Mouse (Mus musculus): ENCODE measurements at regions not wholly inside any gene's neighbourhood (a gene's known extent, or its start where the extent isn't known, plus 50 kb on each side); places are given as distances from the start of the nearest gene placed in this dataset.
"Not testable (repeated sequence)": the region's sequence is repeated elsewhere in the genome, so short reads cannot be mapped to it uniquely, and the experiment has no call there.

GRCm38 (mm10) chr15:52406156-52406885 lies 1478.4 kb upstream of the Gm7489 start:
- DNase-seq (ENCODE audit: low read depth): no peak

DNA sequence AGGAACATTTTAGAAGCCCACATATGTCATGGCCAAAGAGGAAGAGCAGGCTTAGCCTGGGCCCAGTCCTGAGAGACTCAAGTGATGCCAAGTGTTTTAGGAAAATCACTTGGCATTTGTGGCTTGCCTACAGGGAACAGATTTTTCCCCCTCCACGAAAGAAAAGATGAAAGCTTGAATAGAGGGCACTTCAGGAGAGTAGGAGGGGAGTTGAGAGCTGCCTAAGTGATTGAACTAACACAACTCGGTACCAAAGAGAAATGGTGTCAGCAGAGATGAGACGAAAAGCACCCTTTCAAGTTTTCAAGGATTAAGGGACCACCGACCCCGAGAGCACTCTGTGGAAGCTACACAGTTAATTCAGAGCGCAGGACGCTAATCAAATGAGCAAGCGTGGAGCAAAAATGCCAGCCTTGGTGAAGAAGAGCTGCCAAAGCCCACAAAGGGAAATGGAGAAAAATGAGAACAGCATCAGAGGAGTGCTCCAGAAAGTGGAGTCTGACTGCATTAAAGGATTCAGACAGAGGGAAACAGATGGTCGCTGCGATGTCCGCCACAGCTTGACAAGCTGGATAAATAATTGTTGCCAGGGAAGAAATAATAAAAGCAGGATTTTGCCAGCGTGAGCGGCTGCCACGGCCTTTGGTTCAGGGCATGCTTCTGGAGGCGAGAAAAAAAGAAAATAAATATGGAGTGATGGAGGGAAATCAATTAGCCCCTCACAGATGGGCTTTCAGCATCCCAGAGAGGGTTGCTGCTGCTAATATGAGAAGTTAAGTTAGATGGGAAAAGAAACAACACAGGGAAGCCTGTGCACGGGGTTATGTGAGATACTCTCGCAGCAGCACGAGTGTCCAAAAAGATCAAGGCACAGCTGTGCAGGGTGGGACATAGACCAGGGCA lies 1471.6 kb upstream of the Gm7489 start:
- DNase-seq (ENCODE audit: low read depth): no peak

- no peak for DNase-seq (ENCODE audit: low read depth)
Observed at GRCm38 (mm10) chr15:52425976-52426375, 1458.7 kb upstream of the Gm7489 start.

GRCm38 (mm10) chr15:52430491-52431158 lies 1454.1 kb upstream of the Gm7489 start:
- DNase-seq (ENCODE audit: low read depth): no peak

GRCm38 (mm10) chr15:52433639-52434038 lies 1451.1 kb upstream of the Gm7489 start:
- no peak for DNase-seq (ENCODE audit: low read depth)

GRCm38 (mm10) chr15:52438403-52438802 lies 1446.3 kb upstream of the Gm7489 start:
- no peak for DNase-seq (ENCODE audit: low read depth)

DNA sequence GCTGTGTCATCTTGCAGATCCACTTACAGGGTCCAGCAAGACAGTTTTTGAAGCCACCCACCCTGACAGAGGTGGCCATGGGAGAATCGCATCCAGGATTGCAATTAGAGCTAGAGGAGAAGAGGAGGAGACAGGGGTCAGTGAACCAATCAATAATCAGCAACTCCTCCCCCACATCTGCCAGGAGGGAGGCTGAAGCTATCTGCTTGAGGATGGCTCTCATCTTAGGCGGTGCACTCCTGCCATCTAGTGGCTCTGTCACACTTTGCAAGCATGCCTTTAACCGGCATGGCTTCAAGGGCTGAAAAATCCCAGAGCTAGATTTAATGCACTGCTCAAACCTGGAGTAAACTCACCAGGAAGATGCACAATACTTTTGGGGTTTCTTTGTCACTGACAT lies 1425.9 kb upstream of the Gm7489 start:
- DNase-seq (ENCODE audit: low read depth): peak; percentile 9

- DNase-seq (ENCODE audit: low read depth): no peak
Observed at GRCm38 (mm10) chr15:52459315-52459714, 1425.4 kb upstream of the Gm7489 start.

- DNase-seq (ENCODE audit: low read depth): no peak
Observed at GRCm38 (mm10) chr15:52464226-52465138, 1420.2 kb upstream of the Gm7489 start.

- DNase-seq (ENCODE audit: low read depth): not testable (repeated sequence)
Observed at GRCm38 (mm10) chr15:52478124-52478523, 1406.6 kb upstream of the Gm7489 start.

DNA sequence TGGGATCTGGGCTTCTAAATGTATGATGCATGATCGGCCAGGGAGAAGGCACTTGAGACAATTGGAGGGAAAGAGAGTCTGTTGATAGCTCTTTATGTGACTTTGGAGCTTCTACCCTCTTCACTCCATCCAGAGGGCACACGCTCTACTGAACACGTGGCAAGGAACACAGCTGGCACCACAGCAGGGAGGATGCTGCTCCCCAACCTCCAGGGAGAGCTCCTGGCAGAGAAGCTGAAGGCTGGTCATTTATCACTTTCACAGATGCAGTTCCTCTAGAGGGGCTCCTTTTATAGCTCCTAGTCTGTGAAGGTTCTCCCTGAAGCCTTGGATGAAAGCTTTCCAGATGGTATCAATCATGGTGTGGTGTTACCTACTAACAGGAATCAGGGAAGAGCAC lies 1403.9 kb upstream of the Gm7489 start:
- no peak for DNase-seq (ENCODE audit: low read depth)

DNA sequence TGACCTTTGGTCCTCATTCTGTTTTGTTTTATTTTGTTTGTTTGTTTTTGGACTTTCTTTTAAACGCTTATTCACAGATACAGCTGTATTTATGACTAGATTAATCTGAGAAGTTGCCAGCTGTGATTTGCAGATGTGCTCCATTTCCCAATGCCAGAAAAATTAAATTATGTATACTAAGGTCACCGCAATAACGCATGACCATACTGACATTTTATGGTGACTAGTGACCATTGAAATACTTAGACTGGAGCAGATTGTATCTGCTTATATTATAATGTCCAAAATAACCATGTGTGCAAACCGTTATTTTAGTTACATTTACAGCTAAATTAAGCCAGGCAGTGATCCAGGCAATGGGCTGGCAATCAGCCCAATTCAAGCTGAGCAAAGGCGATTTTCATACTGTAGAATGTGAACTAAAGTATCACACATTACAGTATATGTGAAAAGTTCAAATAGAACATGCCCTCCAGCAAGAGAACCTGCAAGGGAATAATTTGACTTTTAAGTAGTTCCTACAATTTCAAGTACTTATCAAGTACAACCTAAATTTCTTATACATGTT lies 1401.0 kb upstream of the Gm7489 start:
- no peak for DNase-seq (ENCODE audit: low read depth)

DNA sequence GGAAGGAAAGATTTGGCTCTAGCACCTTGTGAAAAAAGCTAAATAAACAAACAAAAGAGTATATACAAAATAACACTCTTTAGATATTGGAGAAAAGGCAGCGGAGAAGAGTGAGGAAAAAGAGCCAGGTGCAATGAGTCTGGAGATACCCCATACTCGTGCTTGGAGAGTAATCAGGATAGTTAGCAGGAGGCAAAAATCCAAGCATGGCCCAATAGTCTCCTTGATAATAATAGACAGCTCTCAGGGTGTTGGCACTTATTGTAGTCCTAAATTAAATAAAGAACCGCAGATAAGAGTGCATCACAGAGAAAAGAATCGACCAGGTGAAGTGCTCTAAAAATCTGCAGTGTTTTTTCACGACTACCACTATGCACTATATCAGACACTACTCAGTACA lies 1400.4 kb upstream of the Gm7489 start:
- DNase-seq (ENCODE audit: low read depth): no peak

DNA sequence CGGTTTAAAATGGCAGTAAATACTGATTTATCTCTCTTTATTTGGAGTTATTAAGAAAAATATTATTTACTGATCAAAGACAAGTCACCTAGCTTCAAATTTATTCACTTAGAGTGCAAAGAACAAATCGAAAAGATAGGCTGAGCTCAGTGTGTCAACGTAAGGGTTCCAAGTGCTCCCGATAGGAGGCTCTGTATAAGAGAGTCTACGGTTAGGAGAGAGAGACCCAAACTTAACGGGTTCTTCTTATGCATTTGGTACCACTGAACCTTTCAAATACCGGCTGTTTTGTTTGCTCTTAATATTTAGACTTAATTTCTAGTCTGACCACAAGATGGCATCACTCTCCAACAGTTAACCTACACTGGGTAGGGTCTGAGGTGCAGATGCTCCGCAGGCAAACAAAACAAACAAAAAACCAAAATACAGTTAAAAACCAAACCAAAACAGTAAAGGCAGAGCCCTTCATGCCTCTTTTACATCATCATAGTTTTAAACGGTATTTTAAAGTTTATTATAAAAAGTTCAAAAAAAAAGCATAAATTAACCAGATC lies 1379.4 kb upstream of the Gm7489 start:
- no peak for DNase-seq (ENCODE audit: low read depth)

DNA sequence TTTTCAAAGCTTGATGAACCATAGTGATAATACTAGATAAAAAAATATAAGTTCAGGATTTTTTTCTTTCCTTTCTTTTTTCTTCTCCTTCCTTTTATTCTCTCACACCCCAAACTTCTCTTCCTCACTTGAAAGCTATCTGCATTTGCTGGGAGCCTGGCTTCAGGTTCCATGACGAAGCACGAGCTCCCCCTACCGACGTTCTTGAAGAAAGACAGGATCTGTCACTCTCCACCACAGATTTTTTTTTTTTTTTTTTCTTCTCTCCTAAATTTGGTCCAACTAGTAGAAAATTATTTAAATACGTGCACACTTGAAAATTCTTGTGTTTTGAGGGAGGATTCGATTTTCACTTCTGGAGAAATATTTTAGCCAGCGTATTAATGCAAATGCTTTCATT lies 1377.8 kb upstream of the Gm7489 start:
- DNase-seq (ENCODE audit: low read depth): no peak

DNA sequence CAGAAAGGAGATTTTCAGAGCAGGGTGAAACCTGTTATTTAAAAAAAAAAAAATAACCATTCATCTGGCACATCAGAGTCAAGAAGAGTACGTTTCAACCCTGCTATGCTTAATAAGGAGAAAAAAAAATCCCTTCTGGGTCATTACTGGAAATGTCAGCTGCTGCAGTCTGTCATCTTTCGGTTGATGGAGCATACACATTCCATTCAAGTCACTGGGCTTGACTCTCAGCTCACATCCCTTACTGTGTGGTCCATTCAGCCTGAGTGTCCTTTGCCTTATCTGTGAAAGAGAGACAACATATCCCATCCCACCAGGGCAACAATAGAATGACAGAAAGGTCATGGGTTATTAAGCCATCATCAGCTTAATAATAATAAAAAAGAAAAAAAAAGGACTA lies 1376.1 kb upstream of the Gm7489 start:
- no peak for DNase-seq (ENCODE audit: low read depth)

DNA sequence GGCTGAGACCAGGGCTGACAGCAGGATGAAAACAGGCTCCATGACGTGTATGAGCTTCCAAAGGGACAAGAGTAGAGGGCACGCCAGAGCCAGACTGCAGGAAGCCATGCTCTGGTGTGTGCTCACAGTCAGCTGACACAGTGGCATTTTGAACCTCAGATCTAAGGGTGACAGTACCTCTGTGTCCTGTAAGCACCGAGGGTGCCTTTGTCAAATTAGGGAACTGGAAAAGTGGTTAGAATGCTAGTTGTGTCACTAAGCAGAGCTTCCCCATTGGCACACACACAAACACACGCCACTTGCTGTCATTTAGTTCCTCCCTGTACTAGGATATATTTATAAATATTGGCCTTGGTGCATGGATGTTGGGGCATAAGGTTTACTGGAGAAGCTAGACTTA lies 1374.6 kb upstream of the Gm7489 start:
- DNase-seq (ENCODE audit: low read depth): no peak

DNA sequence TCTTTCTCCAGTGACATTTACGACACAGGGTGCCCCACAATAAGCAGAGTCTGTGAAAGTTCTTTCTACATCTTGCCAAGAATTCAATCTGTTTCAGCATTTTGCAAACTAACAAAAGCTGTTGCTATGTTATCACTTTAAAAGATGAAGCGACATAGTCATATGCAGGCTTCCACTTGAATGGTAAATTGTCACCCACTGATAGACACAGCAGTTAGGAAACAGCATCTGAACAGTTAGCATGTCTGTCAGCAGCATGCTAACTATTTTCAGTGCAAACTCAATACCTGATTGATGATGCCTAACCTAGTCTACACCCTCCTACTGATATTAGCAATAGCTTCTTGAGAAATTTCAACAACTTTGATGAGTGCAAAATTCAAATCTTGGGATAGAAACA lies 1348.1 kb upstream of the Gm7489 start:
- DNase-seq (ENCODE audit: low read depth): no peak

- no peak for DNase-seq (ENCODE audit: low read depth)
Observed at GRCm38 (mm10) chr15:52558682-52559081, 1326.0 kb upstream of the Gm7489 start.

DNA sequence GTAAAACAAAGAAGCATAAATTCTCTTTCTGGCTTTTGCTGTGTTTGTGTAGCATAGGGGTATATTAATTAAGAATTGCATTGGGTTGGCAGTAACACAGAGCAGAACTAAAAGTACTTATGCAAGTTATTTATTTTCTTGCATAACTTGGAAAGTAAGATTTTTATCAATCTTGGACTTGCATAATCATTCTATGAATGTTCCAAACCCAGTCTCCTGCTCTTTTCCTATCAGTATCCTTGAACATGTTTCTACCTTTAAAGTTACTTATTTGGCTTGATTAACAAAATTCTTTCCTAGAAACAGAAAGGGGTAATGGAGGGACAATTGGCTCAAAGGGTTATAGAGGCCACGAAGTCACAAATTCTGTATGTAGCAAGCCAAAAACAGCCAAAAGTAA lies 1320.6 kb upstream of the Gm7489 start:
- DNase-seq (ENCODE audit: low read depth): no peak

DNA sequence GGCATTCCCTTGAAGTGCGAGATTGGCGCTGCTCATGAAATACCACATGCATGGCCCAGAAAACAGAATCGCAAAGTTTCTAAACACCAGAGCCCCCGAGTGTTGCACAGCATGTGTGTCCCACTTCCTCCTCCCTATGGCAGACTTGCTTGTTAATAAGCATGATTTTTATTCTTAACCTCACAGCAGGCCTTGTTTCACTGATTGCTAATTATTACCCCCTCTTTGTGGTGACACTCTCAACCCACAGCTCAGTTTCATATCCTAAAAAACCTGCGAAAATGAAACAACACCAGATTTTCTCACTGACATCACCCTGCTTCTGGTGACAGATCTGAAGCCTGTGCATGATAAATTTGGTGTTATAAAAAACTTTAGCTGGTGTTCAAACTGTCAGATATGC lies 1319.3 kb upstream of the Gm7489 start:
- no peak for DNase-seq (ENCODE audit: low read depth)

Data from gonadal fat pad, adult 2 months (tissue).